Mouse (Mus musculus): ENCODE measurements at regions not wholly inside any gene's neighbourhood (a gene's known extent, or its start where the extent isn't known, plus 50 kb on each side); places are given as distances from the start of the nearest gene placed in this dataset.
"Not testable (repeated sequence)": the region's sequence is repeated elsewhere in the genome, so short reads cannot be mapped to it uniquely, and the experiment has no call there.

GRCm38 (mm10) chr5:64702404-64702803, 100.8 kb upstream of the Klf3 start:
- DNase-seq, result not testable (repeated sequence)

DNA sequence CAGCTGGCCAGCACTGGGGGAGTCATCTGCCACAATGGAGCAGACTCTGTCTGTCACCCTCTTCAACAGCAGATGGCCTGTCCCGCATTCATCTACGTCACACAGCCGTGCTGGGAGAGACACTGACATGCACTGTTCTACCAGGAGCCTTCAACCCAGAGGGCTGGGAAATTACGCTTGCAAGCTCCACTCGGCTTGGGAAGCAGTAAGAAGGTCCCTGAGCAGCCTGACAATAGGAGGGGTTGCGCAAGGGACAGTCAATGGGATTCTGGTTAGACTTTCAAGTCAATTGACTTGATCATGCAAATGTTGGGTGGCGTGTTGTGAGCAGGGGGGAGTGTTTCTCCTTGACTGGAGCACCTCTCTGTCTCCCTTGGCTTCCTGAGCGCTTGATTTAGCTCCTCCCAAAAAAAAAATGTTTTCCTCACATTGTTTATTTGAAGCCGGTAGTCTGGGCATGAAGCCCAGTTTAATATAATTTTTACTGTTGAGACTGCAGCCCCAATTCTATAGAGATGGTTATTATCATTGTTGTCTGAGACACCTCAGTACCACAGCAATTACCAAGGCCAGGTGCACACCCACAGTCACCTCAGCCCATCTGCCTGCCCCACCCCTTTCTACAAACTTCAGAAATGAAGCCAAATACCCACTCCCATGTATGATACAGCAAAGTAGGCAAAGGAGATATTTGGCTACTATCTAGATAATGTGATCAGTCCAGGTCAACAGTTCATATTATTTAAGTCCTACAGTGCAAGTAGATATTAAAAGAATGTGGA, 99.9 kb upstream of the Klf3 start:
- peak; percentile 35 for DNase-seq

DNA sequence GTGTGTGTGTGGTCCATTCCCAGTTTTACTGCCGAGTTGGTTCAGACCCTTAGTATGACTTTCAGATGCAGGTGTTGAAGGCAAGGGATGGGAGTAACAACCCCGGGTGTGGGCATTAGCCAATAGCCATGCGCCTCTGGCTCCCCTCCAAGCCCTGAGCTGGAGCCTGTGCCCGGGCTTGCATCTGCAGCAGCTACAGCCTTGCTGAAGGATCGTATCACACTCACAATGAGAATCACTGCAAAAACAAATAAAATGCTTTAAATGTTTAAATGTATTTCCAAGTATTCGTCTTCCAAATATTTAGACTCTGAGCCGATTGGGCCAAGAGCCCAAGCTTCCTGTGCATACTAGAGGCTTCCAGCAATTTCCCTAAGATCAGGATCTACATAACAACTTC, 99.0 kb upstream of the Klf3 start:
- peak; percentile 60 for DNase-seq

GRCm38 (mm10) chr5:64706586-64706985, 96.6 kb upstream of the Klf3 start:
- no peak for DNase-seq

- no peak for DNase-seq
Measured at GRCm38 (mm10) chr5:64709146-64709545, 94.0 kb upstream of the Klf3 start.

- no peak for DNase-seq
Measured at GRCm38 (mm10) chr5:64710236-64710635, 93.0 kb upstream of the Klf3 start.

DNA sequence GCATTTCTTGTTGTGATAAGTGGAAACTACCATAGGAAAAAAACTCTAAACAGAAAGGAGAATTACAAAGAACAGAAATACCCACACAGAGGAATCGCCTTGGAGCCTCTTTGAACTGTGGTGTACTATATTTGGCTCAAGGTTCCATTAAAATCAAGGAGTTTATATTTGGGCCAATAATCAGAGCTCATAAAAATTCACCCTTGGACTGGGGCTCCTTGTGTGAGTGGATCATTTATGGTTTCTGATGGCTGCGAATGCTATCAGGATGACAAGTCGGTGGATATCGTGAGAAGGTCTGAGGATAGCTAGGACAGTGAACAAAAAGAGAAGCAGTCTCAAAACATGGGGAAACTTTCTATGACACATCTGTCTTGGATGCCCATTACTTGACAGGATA, 92.2 kb upstream of the Klf3 start:
- DNase-seq, result no peak

DNA sequence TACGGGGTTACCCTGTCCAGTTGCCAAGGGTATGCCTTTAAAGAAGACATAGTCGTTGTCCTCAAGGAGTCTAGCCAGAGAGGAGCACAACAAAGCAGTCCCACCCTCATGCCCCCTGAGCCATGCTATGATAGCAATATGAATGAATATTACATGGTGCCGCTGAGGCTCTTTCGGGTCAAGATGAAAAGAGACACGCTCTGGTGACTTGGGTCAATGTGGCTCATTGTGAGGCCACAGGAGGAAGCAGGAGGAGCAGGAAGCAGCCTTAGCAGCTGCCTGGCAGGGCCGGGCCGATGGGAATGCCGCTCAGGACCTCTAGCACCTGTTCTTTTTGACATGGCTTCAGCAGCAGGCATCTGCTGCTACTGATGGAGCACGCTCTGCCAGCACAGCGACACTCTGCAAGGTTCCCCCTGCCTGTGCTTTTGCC, 89.0 kb upstream of the Klf3 start:
- no peak for DNase-seq

DNA sequence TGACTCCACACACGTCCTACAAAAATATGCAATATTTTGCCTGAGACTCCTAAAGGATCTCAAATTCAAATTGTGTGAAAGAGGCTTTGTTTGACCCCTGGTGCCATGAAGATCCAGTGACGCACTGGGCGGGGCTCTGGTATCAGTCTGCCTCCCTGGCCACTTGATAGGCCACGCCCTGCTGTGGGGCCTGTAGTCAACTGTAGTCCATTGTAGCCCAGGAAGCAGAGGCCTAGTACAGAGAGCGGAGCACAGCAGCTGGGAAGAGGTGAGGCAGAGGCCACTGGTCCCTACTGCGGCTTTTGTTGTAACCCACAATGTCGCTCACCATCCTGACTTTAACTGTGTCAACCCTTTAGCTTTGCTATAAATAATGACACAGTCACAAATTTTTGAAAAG, 88.5 kb upstream of the Klf3 start:
- no peak for DNase-seq

- DNase-seq, result no peak
Measured at GRCm38 (mm10) chr5:64716551-64716950, 86.6 kb upstream of the Klf3 start.

GRCm38 (mm10) chr5:64722211-64722610, 81.0 kb upstream of the Klf3 start:
- DNase-seq, result no peak

DNA sequence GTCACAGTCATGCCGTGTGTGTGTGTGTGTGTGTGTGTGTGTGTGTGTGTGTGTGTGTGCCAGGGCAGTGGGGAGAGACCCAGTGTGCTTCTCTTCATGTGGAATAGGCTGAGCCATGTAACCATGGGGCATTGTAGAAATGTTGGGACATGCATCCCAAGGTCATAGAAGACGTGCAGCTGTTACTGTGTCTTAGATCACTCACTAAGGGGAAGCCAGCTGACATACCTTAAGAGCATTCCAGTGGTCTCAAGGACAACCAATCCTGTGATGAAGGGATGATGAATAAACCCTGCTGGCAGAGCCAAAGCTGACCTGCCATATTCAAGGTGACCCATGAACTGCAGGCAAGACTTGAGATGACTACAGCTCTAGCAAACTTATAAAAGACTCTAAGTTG, 75.3 kb upstream of the Klf3 start:
- DNase-seq, result no peak

DNA sequence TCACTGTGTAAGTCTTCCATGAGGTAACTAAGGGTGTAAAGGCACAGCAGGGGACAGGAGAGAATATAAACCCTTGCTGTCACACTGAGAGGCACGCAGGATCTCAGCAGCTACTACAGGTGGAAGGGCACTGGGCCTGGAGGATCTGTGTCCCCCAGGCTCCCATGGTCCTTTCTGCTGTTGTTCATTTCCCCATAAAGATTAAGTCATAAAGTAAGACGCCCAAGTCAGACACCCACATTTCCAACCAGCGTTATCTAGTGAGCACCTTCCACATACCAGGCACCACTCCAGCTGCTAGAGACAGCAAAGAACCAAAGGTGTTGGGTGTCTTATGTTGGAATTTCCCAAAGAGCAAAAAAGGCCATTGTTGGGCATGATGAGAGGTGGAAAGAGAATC, 70.8 kb upstream of the Klf3 start:
- DNase-seq, result no peak

- no peak for DNase-seq
Measured at GRCm38 (mm10) chr5:64736985-64737384, 66.2 kb upstream of the Klf3 start.

GRCm38 (mm10) chr5:64738096-64738780, 65.0 kb upstream of the Klf3 start:
- no peak for DNase-seq

DNA sequence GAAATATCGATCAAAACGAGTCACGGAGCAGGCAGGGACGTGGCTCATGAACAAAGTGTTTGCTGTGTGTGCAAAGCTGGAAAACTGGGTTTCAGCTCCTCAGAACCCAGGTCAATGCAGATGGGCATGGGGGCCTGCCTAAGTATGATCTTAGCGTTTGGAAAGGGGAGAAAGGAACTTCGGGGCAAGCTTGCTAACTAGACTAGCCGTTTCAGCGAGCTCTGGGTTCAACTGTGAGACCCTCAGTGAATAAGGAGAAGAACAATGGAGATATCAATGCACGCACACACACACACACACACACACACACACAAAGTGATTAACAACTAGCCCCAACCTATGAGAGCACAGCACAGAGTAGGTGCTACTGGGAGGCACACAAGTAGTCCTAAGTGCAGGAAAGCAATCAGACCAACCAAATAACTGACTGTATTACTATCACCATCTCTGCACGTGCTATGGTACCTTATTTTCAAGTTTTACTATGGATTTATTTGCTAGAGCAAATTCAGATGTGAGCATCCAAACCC, 64.3 kb upstream of the Klf3 start:
- DNase-seq, result no peak

DNA sequence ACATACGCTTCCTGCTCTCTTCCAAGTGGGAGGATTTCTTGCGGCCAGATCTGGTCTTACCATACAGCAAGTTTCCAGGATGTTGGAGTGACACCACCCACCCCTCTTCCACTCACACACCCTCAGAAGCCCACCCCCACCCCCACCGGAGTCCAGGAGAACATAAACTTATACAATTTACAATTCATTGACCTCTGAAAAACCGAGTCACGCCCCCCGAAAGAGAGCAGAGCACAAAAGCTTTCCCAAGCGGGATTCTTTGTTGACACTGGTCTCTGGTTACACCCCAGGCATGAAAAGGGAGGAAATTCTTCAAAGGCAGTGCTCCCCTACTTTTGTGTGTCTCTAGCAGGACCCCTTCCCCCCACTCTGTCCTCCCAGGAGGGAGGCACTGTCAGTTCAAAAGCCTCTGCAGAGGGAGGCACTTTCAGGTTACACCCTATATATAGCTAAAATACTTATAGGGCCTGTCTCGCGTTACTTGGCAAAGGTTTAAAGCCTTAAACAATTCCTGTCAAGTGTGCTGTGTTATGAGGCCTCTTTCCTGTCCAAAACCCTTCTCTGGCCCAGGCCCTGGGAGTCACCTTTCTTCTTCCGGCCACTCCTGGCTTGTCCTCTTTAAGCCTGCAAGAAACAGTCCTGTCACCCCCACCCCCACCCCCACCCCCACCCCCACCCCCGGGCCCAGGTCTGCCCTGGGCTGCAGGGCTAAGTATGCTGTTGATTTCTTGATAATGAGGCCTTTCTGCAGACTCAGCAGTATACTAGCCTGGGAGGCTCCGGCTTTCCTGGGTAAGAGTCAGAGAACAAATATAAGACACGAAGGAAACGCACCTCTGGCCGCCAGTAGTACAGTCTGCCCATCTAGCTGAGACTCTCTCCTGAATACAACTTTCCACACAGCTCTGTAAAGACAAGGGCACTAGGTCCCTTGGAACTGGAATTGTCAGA, 63.6 kb upstream of the Klf3 start:
- no peak for DNase-seq

DNA sequence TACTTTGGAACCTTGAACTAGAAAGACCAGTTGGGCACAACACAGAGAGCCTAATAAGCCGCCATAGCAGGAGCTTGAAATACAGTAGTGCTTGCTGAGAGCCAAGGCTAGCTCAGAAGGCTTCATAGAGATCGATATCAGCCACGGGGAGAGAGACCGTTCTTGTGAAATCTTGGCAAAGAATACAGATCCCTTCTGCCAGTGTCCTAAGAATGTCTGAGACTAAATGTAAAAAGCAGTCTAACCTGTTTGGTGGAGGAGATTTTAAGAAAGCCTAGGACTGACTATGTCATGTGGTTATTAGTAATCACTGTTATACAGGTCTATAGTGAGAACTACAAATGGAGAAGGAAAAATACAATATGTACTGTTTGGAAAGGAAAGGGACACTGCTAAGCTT, 59.1 kb upstream of the Klf3 start:
- no peak for DNase-seq

DNA sequence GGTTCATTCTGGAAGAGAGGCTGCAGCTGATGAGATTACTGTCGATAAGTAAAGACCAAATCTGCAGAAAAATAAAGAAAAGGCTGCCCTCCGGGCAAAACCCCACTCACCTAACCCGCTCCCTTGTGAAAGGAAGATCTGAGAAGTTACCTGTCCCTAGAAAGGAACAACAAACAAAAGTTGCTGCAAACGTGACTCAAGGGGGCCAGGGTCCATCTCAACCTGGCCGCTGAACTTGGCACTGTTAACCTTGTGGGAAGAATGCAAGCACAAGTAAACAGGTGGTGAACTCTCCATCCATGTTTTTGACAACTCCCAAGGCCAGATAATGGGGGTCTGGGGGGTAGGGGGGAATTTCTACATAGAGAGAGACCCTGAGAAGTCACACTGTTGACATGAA, 58.7 kb upstream of the Klf3 start:
- DNase-seq, result no peak

GRCm38 (mm10) chr5:64747461-64747860, 55.7 kb upstream of the Klf3 start:
- no peak for DNase-seq

DNA sequence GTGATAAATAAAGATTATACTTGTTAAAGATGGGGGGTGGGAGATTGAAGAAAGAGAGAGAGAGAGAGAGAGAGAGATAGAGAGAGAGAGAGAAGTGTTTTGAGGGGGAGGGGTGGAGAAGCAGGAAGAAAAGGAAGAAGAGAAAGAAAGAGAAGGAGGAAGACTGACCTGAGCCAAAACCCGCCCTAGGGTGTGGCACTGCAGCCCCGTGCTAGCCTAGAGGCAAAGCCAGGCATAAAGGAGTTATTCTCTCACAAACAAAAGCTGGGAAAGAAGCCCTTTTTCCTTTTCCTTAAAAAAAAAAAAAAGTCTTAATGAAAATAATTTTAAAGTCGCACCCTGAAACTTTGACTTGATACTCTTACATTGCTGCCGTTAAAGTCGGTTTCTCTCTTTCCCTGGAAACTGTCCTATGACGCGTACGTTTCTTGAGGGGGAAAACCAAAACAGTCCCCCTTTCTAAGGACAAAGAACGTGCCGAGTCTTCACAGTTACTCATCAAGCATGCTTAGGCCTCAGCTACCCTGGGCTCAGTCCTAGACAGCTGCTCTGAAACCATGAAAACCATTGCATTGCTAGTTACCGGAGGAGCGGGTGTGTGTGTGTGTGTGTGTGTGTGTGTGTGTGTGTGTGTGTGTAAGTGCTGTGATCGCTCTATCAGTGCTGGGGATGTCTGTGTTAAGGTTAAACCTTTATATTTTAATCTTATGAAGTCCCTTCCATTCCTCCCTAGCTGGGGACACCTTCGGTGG, 53.6 kb upstream of the Klf3 start:
- DNase-seq, result no peak

DNA sequence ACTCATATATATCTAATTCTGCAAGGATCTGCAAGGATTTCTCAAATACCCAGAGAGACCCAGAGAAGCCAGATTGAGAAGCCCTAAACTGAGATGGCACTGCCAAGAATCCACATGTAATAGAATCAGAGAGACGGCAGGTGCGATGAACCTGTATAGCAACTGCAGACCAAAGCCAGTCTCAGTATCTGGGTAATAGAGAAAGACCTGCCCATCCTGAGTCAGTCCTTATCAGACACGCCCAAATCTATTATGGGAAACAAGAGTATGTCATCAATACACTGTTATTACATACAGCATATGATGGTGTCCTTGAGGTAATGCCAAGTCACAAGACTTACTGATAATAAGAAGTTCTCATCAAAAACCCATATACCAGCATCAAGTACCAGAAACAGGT, 52.8 kb upstream of the Klf3 start:
- no peak for DNase-seq
